Mouse (Mus musculus) bone marrow, adult 2 months (tissue): ENCODE measurements at regions not wholly inside any gene's neighbourhood (a gene's known extent, or its start where the extent isn't known, plus 50 kb on each side); places are given as distances from the start of the nearest gene placed in this dataset.

ENCODE experiments used
- CTCF ChIP-seq: fragments of 200-500 bp; IDR thresholded peaks from 2 replicates; pipeline ENCODE4 v1.5.1; 2011; ENCODE audit warnings: low read length, control low read depth; ENCODE audit not compliant: control insufficient read depth, insufficient read depth
- POLR2A ChIP-seq: fragments of 200-500 bp; IDR thresholded peaks from 2 replicates; pipeline ENCODE4 v1.6.1; 2011; ENCODE audit warnings: low read depth, mild to moderate bottlenecking, control low read depth, low read length, borderline replicate concordance; ENCODE audit not compliant: control insufficient read depth

DNA sequence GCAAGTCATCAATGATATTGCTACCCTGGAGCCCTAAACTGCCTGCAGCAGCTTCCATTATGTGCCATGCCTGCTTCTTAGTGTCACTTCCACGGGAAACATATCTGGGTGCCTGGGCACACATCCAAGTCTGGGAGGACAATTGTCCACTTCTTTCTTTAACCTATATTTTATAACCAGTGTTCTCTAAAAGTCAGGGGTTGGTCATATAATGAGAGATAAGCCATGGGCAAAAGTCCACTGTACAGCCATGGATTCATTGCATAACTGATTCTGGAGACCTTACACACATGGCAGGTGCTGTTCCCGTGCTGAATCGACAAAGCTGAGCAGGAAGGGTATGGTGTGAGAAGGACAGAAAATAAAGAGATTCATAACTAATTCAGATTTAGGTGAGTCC, 55.1 kb upstream of the Nampt start:
- TF ChIP-seq CTCF (no peak), POLR2A (no peak)
